Mouse (Mus musculus) heart, adult 8-10 months (tissue): ENCODE results near the gene Anks3. TPM values are rescaled to one million over a fixed set of nuclear protein-coding genes. Genes with fewer than 3 reads are reported as not detected.

ENCODE experiments used
- DNase-seq: peaks from one replicate; pipeline ENCODE4 v3.0.0; 2022; ENCODE audit warnings: low spot score
- total RNA-seq, 4 experiments: library from RNA; stranded (reverse); gene quantifications; 2 replicates each; pipeline ENCODE4 v1.2.4; 2022

Anks3 gene
- total RNA-seq, 4 experiments from 2014 or later: 10.6 to 13.3 (median 12.2) TPM

DNA sequence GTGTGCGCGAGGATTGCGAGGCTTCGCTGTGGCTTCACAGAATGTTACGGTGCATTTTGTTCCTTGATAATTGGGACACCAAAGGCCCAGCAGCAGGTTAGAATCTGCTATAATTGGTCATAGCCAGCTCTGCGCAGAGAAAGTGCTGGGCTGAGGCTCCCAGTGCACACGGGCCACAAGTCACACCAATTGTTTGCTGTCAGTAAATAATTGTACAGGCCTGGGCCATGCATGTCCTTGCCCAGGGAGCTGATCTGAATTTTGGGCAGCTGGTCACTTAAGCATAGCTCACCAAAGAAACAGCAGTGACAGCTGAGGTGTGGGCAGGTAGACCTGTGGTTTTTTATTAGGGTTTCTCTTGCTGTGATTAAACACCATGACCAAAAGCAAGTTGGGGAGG is 36.0 kb downstream of the Anks3 start:
- no peak for DNase-seq

GRCm38 (mm10) chr16:4923996-4924395 is 40.0 kb downstream of the Anks3 start:
- DNase-seq: no peak

DNA sequence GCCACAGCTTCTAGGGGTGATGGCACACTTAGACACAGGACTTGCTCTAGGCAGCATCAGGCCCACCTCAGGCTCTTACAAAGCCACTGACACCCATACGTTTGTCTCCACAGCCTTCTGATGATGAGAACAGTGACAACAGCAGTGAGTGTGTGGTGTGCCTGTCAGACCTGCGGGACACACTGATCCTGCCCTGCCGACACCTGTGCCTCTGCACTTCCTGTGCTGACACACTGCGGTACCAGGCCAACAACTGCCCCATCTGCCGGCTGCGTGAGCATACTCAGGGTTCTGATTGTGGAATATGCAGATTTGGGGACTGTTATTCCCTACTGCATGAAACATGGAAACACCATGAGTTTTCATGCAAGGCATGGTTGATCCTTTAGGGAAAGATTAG is 41.5 kb downstream of the Anks3 start:
- no peak for DNase-seq

GRCm38 (mm10) chr16:4920556-4920955 is 43.4 kb downstream of the Anks3 start:
- DNase-seq: no peak

DNA sequence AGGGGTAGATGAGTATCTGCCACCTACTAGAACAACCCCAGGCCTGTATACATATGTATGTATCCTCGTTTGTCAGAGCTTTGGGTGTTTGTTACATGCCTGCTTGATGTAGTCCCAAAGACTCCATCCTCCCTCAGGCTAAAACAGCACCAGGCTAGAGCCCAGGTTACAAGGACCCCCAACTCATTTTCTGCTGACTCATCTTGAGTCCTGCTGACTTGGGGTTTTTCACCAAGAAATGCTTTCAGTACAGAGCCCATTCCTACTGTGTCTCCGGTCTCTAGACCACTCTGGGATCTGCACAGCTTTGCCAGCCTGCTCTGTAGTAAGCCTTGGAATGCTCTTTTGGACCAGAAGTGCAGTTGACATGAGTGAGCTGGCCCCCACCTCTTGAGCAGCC is 47.4 kb downstream of the Anks3 start:
- DNase-seq: no peak

DNA sequence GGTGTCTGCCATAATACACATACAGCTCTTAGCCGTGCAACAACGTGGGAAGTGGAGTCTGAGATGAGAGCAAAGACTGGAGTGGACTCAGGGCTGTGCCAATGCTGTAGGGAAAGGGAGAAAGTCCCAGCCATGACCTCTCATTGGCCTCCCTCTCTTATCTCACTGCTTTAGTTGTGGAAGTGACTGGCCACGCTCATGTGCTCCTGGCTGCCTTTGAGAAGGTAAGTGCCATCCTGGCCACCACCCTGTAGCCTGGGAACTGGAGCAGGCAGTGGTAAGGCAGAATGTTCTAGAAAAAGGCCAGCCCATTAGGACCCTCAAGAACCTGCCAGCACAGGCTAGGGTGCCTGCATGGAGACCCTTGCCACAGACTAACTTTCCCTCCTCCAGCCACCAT is 48.1 kb downstream of the Anks3 start:
- no peak for DNase-seq

DNA sequence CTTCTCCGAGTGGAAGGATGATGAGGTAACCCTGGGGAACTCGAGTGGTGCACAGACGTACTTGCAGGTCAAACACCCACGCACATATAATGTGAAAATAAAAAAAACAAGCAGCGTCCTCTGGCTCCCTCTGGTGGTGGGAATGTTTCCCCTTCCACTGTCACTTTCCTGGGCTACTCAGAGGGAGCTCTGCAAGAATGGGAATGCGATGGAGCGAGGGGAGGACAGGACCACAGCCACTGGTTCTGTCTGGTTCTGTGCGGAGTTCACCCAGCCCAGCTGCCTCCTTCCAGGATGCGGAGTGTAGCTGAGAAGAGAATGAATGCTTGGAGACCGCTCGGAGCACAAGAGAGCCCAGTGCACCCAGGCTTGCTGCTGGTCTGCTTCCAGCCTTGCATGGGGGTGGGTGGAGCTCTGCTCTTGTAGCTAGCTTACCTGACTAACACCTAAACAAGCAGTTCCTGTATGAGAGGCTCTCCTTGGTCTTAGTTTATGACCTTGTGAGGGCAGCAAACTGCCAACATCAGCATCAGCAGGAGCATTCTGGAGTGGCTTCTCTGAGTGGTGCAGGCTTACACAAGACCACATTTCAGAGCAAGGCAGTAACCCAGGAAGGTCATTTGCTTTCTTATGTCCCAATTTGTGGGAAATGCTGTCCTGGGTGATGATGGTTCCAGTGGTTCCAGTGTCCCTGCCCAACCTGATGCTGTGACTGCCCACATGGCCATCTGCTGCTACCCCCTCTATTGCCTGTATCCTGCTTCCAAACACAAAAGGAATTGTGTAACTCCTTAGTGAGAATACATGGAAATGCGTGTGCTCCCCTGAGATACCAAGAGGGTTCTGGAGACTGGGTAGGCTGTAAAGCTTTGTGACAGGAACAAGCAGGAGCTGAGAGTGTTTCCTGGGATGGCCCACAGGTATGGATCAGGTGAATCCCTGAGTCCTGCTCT is 49.9 kb downstream of the Anks3 start:
- DNase-seq: peak; percentile 91

DNA sequence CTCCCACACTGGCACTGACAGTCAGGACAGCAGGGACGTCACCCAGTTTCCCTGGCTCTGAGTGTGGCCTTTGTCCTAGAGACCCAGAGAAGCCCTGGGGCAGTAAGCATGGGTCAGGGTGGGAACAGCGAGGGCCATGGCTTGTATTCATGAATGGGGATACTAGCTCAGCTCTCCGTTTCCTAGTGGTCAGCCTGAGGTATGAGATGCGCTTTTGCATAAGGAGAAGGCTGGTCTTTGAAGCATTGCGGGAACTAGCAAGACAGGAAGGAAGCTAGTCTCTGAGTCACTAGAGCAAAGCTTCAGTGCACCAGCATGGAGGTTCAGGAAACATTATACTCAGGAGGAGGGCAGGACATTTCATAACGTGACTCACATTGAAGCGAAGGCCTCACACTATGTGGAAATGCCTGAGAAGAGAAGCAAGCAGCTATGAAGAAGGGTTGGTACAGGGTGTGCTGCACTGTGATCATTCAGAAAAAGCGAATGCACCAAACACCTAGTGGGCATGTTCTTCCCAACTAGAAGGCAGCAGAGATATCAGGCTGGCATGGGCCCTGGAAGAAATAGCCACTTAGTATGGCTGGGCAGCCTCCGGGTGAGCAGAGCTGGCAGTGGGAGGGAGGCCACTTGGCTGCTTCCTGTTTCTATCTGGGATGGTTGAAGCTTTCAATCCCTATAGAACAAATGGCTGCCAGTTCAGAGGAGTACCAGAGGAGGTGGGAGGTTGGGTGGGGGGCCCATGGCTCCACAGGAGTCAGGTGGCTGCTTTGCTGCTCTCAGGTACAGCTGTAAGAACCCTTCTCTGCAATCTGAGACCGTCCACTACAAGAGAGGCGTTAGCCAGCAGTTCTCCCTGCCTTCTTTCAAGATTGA is 50.9 kb downstream of the Anks3 start:
- DNase-seq: no peak

DNA sequence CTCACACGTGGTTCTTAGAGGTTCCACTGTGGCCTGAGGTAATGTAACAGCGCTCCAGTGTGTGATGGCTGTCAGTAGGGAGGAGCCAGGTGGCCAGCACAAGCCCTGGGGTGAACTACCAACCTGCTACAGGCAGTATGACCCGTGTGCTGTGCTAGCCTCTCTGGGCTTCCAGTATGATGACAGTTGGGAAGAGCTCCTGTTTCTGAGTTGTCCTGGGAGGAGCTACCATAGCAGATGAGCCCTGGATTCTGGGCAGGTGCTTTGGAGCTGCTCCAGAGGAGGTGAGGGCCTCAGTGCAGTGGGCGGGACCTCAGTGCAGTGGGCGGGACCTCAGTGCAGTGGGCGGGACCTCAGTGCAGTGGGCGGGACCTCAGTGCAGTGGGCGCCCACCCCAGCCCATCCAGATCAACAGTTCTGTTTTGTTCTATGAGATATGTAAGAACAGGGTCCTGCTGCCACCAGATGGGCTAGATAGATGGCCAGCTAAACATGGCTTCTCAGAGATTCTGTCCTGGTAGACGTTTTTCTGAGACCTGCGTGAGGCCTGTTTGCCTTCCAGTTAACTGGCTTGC is 51.8 kb downstream of the Anks3 start:
- no peak for DNase-seq

GRCm38 (mm10) chr16:4910758-4911157 is 53.2 kb downstream of the Anks3 start:
- no peak for DNase-seq

DNA sequence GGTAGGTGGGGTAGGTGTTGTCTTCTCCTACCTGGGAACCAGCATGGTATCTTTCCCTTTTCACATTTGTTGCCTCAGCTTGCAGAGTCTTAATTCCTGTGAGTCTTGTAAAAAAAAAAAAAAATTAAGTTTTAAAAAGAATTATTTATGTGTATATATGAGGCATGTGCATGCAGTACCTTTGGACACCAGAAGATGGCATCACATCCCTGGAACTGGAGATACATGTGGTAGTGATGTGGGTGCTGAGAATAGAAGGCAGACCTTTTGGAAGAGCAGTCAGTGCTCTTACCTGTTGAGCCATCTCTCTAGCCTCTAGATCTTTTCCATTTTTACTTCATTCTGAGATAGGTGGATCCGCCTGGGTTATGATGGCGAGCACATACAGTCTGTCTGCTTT is 54.3 kb downstream of the Anks3 start:
- DNase-seq: no peak

DNA sequence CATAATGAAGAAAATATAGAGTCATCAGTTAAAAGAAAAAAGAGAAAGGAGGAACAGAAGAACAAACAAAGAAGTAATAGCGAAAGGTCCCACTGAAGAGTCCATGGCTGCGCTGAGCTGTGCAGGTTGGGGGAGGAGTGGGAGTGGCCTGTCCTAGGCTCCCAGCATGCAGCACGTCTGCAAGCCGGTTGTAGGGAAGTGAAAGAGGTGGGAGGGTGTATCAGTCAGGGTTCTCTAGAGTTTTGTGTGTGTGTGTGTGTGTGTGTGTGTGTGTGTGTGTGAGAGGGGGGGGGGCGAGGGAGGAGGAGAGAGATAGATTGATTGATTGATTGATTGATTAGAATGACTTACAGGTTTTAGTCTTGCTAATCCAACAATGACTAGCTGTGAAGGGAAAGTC is 56.0 kb downstream of the Anks3 start:
- DNase-seq: no peak

DNA sequence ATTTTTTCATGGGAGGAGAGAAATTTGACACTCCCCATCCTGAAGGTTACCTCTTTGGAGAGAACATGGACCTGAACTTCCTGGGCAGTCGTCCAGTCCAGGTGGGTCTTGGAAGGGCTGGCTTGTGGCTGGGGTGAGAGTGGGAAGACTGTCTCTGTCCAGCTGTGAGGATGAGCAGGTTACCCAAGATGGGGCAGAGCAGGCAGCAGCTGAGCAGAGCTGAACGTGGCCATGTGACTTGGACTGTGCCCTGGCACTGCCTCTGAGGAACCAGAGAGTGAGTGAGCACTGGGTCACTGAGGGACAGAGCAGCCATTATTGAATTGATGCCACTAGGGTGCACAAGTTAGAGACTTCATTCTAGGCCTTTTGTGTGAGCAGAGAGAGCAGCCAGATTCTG is 56.6 kb downstream of the Anks3 start:
- no peak for DNase-seq

- DNase-seq: no peak
Measured at GRCm38 (mm10) chr16:4906559-4906958, 57.4 kb downstream of the Anks3 start.

GRCm38 (mm10) chr16:4905591-4905990 is 58.4 kb downstream of the Anks3 start:
- DNase-seq: no peak

- no peak for DNase-seq
Measured at GRCm38 (mm10) chr16:4904878-4905277, 59.1 kb downstream of the Anks3 start.

DNA sequence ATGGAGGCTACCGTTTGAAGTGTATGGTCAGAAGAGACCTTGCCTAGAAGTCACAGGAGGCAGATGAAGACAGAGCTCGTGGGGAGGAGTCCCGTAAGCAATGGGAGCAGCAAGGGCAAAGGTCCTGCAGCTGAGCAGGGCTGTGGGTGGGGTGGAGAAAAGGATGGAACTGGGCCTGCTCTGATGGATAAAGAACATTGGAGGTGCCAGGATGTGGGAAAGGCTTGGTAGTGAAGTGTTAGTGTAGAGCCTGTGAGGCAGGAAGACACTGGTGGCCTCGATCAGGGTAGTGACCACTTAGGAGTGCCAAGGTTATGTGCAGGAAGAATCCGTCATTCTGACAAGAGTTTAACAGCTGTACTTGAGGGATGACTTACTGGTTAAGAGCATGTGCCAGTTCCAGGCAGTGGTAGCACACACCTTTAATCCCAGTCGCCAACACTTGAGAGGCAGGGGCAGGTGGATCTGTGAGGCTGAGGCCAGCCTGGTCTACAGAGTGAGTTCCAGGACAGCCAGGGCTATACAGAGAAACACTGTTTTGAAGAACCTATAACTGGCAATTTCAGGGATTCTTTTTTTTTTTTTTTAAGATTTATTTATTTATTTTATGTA is 60.4 kb downstream of the Anks3 start:
- DNase-seq: no peak

- DNase-seq: no peak
Measured at GRCm38 (mm10) chr16:4902390-4902789, 61.6 kb downstream of the Anks3 start.

- DNase-seq: no peak
Measured at GRCm38 (mm10) chr16:4901167-4901566, 62.8 kb downstream of the Anks3 start.

DNA sequence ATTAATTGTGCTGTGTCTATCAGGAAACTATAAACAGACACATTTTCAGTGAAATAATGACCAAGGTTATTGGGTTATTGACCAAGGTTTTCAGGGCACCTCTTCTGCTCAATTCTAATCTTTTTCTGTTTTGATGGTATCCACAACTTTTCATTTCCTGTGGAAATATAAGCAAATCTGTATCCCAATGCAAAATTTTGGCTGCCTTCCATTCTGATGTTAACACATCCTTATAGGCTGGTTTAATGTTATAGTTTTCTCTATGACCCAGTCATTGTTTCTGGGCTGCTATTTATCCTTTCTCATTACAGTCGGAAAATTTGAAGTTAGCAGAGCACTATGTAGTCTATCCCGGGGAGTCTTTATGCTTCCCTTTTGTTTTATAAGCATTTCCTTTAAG is 64.3 kb downstream of the Anks3 start:
- no peak for DNase-seq

- no peak for DNase-seq
Measured at GRCm38 (mm10) chr16:4898881-4899280, 65.1 kb downstream of the Anks3 start.
